Mouse (Mus musculus) fat pad, adult 2 months (tissue): ENCODE measurements around the gene Naxd.
"Not testable (repeated sequence)": the region's sequence is repeated elsewhere in the genome, so short reads cannot be mapped to it uniquely, and the experiment has no call there.

Experiments
- DNase-seq: peaks from one replicate; pipeline ENCODE4 v3.0.0-alpha.2; 2011; ENCODE audit warnings: low read depth, low spot score; ENCODE audit errors: extremely low read depth

Gene Naxd

GRCm38 (mm10) chr8:11497017-11497990, at the start of gene Naxd:
Naxd (plus strand) TSS chr8:11497506.
- DNase-seq = no peak

GRCm38 (mm10) chr8:11447910-11448570, 49.3 kb upstream of the Naxd start:
- DNase-seq = no peak

- DNase-seq = no peak
These were observed 46.9 kb upstream of the Naxd start for GRCm38 (mm10) chr8:11450184-11451113.

DNA sequence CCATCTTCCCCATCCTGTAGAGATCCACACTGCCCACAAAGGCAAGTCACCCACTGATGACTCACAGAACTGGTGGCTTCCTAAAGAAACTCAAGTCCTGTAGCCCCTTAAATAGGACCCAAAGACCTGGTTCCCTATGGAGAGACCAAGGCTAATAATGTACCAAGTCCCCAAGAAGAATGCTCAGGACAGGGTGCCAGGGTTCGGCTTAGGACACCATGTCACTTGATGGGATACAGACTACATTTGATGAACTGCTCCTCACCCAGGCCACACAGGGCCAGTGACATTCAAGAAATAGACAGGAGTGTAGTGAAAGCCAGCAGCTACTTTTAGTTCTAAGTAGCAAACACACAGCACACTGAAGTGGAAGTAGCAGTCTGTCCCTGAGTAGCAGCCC, 45.2 kb upstream of the Naxd start:
- DNase-seq = no peak

DNA sequence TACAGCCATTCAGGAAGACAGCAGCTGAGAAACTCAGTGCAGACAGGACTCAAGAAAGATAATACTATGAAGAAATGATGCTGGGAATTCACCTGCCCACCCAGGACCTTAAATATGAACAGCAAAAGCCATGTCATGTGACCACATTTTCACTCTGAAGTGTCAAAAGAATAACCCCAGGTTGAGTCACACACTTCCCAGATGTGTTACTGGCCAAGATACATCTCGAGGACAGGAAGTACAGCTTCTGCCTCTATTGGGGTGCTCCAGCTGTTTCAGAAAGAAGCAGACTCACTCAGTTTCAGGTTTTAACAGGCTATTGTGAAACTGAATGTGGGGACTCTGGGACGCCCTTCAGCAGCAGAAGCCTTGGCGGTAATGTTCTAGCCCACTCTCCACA, 44.7 kb upstream of the Naxd start:
- no peak for DNase-seq

DNA sequence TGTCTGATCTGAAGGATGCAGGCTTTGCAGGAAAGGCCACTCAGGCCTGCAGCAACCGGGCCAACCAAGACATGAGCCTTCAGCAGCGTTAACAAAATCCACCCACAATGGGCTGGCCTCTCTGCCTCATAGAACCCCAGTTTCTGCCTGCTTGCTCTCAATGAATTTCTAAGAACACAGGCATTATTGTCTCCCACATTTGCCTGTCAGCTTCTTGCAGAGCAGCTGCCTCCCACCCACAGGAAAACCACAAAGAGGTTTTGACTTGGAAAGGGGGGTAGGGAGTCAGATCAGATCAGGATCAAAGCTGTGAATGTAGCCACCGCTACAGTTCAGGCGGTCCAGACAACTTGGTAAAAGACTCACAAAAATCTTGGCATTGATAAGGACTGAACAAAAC, 44.3 kb upstream of the Naxd start:
- DNase-seq = no peak

- no peak for DNase-seq
These were observed 43.1 kb upstream of the Naxd start for GRCm38 (mm10) chr8:11454228-11454627.

- DNase-seq = no peak
These were observed 40.0 kb upstream of the Naxd start for GRCm38 (mm10) chr8:11457278-11457677.

DNA sequence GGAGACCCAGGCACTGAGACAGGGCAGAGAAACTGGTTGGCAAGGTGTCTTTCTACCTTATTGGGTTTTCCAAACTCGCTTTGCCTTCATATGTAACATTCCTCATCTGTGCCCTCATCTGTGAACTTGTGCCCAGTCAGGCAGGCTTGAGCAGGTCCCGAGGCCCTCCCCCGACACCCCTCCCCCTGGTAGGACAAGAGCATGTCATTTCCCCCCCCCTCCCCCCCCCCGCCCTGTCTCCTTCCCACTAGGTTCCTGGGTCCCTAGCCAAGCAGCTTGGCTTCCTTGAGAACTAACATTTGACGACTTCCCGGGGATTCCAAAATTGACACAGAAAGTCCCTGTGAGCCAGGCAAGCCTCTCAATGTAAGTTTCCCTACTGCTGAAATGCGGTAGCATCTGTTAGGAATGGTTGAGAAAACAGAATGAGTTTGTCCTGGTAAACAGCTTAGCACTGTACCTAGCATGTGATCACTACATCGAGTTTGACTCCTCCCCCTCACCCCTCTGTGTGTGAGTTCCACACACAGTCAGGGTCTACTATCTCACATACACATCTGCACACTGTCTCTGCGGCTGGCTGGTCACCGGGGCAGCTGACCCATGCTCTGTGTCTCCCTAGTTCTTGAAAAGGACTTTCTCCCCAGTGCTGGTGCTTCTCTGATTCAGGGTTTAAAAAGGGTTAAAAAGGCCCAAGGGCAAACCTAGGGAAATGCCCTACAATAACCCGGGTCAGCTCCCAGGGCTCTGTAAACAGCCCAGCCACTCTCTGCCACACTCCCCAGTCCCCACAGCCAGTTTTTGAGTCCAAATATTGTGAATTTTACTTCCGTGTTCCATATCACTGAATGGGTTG, 39.1 kb upstream of the Naxd start:
- no peak for DNase-seq

DNA sequence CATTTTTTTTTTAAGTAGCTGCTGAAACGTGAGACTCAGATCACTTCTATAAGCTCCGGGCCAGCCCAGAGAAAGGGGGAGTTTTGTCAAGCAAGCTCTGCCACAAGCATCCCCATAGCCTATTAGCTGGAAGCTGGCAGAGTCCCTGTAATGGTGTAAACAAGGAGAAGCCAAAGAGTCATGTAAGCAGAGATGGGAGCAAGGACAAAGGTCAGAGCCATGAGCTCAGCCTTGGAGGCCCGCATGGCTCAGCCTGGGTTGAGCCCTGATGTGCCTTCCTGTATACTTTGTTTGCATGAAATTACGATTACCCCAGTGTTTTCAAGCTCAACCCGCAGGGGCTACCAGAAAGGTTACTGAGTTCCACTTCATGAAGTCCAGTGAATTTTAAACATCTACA, 38.3 kb upstream of the Naxd start:
- DNase-seq = no peak

- DNase-seq = no peak
These were observed 36.4 kb upstream of the Naxd start for GRCm38 (mm10) chr8:11460934-11461333.

DNA sequence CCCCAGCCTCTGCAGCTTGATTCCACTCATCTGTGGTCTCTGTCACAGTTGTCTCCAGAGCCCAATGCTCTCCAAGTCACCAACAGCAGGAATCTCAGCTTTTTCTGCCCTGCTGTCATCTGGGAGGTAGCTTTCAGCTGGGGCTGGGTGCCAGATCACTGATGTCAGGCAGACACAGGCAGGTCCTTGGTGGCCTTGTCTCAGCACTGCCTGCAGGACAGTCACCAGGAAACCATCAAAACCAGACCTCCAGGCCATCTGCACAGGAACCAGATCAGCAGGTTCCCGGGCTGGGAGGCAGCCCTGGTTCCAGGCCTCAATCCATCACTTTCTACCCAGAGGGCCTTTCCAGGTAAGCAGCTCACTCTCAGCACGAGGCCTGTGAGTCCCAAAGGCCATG, 35.5 kb upstream of the Naxd start:
- DNase-seq = no peak

DNA sequence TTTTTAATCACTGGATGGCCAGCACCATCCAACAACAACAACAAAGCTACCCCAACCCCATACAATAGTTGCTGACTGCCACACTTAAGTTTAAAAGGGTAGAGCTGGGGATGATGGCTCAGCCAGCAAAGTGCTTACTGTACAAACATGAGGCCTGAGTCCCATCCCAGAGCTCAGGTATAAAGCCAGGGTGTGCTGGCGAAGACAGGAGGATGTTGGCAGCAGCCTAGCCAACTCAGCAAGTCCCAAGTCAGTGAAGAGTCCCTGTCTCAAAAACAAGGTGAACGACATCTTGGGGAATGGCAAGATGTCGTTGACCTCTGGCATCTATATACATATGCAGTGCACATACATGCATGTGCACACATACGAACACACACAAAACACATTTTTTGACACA, 34.7 kb upstream of the Naxd start:
- no peak for DNase-seq

GRCm38 (mm10) chr8:11463541-11463888, 33.8 kb upstream of the Naxd start:
- no peak for DNase-seq

DNA sequence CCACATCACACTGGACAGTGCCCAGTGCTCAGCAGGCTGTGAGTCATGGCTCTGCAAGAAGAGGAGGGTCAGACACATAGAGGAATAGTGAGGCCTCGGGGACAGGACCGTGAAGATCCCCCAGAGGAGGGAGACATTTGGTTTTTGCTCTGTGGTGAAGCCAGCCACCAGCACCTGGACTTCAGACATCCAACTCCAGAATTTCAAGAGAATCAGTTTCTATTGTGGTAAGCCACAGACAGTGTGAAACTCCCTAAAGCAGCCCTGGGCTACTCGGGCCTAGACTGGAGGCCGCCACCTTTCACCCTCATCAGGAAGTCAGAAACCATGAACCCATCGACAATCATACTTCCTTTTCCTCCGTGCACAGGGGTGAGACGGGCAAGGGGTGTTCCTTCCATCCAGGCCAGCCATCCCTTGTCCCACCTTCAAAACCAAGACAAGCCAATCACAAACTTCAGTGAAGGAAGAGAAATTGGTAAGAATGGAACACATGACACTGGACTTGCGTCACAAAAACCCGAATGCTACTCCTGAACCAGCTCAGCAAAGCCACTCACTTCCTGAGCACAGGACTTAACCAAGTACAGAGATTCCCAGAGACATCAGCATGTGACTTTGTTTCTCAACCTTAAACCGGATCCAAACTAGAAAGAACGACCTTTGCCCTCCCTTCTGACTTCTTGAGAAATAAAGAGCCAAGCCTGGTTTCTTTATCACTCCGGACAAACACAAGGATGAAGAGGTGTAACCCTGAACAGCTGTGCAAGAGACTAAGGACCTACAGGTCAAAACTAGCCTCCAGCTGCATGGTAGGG, 33.2 kb upstream of the Naxd start:
- DNase-seq = no peak

- no peak for DNase-seq
These were observed 32.7 kb upstream of the Naxd start for GRCm38 (mm10) chr8:11464707-11464964.

- DNase-seq = no peak
These were observed 31.7 kb upstream of the Naxd start for GRCm38 (mm10) chr8:11465619-11466018.

DNA sequence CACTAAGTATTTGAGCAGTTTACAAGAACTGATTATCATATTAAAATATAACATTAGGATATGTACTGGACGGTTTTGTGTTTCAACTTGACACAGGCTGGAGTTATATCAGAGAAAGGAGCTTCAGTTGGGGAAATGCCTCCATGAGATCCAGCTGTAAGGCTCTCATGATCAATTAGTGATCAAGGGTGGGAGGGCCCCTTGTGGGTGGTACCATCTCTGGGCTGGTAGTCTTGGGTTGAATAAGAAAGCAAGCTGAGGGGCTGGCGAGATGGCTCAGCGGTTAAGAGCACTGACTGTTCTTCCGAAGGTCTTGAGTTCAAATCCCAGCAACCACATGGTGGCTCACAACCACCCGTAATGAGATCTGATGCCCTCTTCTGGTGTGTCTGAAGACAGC, 30.8 kb upstream of the Naxd start:
- DNase-seq = not testable (repeated sequence)

- no peak for DNase-seq
These were observed 28.2 kb upstream of the Naxd start for GRCm38 (mm10) chr8:11469095-11469494.

DNA sequence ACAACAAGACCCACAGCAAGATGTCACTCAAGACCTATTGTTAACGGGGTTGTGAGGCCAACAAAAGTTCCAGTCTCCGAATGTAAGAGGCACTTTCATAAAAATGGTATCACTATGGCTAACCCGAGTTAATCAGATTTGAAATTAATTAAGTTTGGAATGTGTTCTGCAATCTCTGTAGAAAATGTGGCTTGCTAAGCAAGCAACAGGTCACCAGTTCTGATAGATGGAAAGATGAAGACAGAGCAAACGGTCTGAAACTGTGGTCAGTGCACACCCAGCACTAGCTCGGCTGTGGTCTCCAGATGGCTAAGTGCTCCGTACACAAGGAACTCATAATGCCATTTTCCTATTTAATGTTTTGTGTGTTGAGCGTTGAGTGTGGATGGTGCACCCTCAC, 26.6 kb upstream of the Naxd start:
- DNase-seq = no peak
